Mouse (Mus musculus) heart, postnatal 0 days (tissue): Measurements from ENCODE around the gene Erfe. TPM values are rescaled to one million over a fixed set of nuclear protein-coding genes. Genes with fewer than 3 reads are reported as not detected.

Experiments
- ATAC-seq: fragments of 200-750 bp; cut with Nextera tagmentation; 2 replicates; pipeline ENCODE4 v1.8.0; 2017; ENCODE audit warnings: low read depth, moderate number of reproducible peaks, moderate library complexity; ENCODE audit not compliant: insufficient read depth
- DNase-seq: peaks from one replicate; pipeline ENCODE4 v3.0.0-alpha.2; 2016; ENCODE audit warnings: low spot score
- H3K27ac ChIP-seq: fragments of 300-500 bp; sonication (generic); 2 replicates; pipeline ENCODE4 v1.5.1; 2014; ENCODE audit warnings: low read depth, mild to moderate bottlenecking
- H3K27me3 ChIP-seq: fragments of 300-500 bp; sonication (generic); 2 replicates; pipeline ENCODE4 v1.6.1; 2014; ENCODE audit warnings: low read length, mixed read lengths; ENCODE audit not compliant: control insufficient read depth, insufficient read depth
- H3K36me3 ChIP-seq: fragments of 300-500 bp; sonication (generic); replicated peaks from 2 replicates; pipeline ENCODE4 v1.6.1; 2014; ENCODE audit warnings: low read length, mixed read lengths; ENCODE audit not compliant: control insufficient read depth, insufficient read depth
- H3K4me1 ChIP-seq: fragments of 300-500 bp; sonication (generic); 2 replicates; pipeline ENCODE4 v1.6.1; 2014; ENCODE audit warnings: antibody characterized with exemption; ENCODE audit not compliant: control insufficient read depth, insufficient read depth
- H3K4me2 ChIP-seq: fragments of 300-500 bp; sonication (generic); 2 replicates; pipeline ENCODE4 v1.6.1; 2014; ENCODE audit warnings: low read depth, mild to moderate bottlenecking, low read length, moderate library complexity
- H3K4me3 ChIP-seq: fragments of 300-500 bp; sonication (generic); 2 replicates; pipeline ENCODE4 v1.5.1; 2014; ENCODE audit warnings: low read depth, low read length
- H3K9ac ChIP-seq: fragments of 300-500 bp; sonication (generic); replicated peaks from 2 replicates; pipeline ENCODE4 v1.6.1; 2014; ENCODE audit warnings: low read depth, low read length, mixed read lengths
- H3K9me3 ChIP-seq: fragments of 300-500 bp; sonication (generic); replicated peaks from 2 replicates; pipeline ENCODE4 v1.6.1; 2016; ENCODE audit warnings: low read length; ENCODE audit not compliant: control insufficient read depth
- CTCF ChIP-seq: IDR thresholded peaks from 2 replicates; pipeline ENCODE4 v1.5.1; 2016; ENCODE audit warnings: antibody characterized with exemption, control low read depth, low read depth
- EP300 ChIP-seq: IDR thresholded peaks from 2 replicates; pipeline ENCODE4 v1.6.1; 2016; ENCODE audit warnings: antibody characterized with exemption, low read depth
- WGBS: fragments of 180-500 bp; shearing (Covaris S2); extraction: QIAGEN DNeasy Blood & Tissue Kit; methylation state at CpG from one replicate; pipeline ENCODE4 v1.1.7; 2014; 5-methylcytosine and 5-hydroxymethylcytosine counted together
- polyA plus RNA-seq: library from polyadenylated mRNA; unstranded; fragments of >200 nt; fragmentation: Nextera tagmentation; extraction: Ambion mirVana; gene quantifications from 2 replicates; pipeline ENCODE4 v1.2.1, GENCODE M21; 2015
- total RNA-seq: library from RNA; depleted of rRNA; stranded (reverse); fragments of >200 nt; gene quantifications from 2 replicates; pipeline ENCODE4 v1.2.3, GENCODE M21; 2014; ENCODE audit warnings: low replicate concordance

The Erfe gene
- total and polyA plus RNA-seq, 2 experiments from 2014 or later, result 0.19 to 0.40 TPM

- TF ChIP-seq CTCF (no peak), EP300 (no peak)
- Histone ChIP-seq H3K9ac (no peak overlapping the region), H3K4me1 (no peaks in the 10 kb centered on the region), H3K36me3 (no peaks in the 10 kb centered on the region), H3K27ac (no peak overlapping the region), H3K27me3 (no peaks in the 10 kb centered on the region), H3K9me3 (no peaks in the 10 kb centered on the region), H3K4me3 (no peak overlapping the region), H3K4me2 (no peak overlapping the region)
- WGBS, result 19% methylated on average over 1 of the region's 1 CpGs
- no peak for ATAC-seq
- DNase-seq, result no peak
These were observed 38.7 kb downstream of the Erfe start for GRCm38 (mm10) chr1:91404976-91405375.

DNA sequence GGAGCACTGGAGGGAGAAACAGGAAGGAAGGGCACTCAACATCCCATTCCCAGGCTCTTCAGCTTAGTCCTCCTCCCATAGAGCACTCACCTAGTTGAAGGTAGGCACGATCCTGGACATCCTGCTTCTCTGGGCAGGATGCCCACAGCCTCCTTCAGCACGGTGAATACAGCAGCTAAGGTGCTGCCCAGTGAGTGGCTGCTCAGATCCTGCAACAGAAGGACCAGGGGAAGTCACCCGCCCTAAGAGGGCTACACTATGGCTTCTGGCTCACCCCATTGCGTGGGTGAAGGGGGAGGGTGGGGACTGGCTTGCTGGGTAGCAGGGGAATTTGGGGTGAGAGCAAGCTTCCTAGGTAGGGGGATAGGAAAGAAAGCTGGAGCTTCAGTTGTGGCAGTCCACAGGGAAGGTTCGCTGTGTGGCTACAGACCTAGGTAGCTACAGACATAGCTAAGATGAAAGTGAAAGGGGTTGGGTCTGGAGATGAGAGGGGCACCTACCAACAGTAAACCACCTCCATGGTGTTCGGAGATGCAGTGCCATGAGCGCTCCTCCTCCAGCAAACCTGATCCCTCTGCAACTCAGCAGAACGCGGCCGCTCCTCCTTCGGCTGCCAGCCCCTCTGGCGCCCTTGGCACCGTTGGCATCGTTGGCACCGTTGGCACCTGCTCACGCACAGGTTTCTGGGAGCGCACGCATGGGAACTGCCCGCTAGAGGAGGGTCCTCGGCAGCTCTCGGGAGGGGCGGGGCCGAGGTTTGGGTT lies 39.4 kb downstream of the Erfe start:
- Histone ChIP-seq H3K9me3 (no peaks in the 10 kb centered on the region), H3K36me3 (no peaks in the 10 kb centered on the region), H3K27ac (no peak overlapping the region), H3K4me3 (no peak overlapping the region), H3K27me3 (no peaks in the 10 kb centered on the region), H3K9ac (no peak overlapping the region), H3K4me1 (no peaks in the 10 kb centered on the region), H3K4me2 (peak overlapping the region; percentile 7; the same call in 1 of the 2 replicates)
- TF ChIP-seq CTCF (no peak), EP300 (no peak)
- ATAC-seq (no peak), DNase-seq (no peak)
- 50% methylated on average over 22 of the region's 23 CpGs for WGBS

DNA sequence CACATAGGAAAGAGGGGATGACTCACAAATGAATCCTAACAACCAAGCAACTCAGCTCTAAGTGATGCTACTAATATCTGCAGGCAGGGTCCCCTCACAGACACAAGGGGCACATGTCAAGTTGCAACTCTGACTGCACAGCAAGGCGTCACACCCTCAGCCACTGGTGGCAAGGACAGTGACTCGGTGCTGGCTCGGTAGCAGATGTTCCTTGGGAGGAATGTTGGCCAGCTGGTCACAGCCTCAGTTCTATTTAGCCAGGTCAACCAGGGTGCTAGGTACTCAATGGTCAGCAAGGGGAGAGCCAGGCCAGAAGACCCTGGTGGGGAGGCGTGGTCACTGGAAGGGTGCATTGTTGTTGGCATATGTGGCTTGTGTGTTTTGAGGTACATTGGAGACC lies 41.6 kb downstream of the Erfe start:
- DNase-seq, result no peak
- TF ChIP-seq EP300, result no peak
- TF ChIP-seq CTCF, result no peak
- Histone ChIP-seq H3K4me1 (peaks cover 10% of the 10 kb centered on the region), H3K27ac (no peak overlapping the region), H3K9me3 (no peaks in the 10 kb centered on the region), H3K9ac (no peak overlapping the region), H3K4me3 (no peak overlapping the region), H3K4me2 (no peak overlapping the region), H3K27me3 (no peaks in the 10 kb centered on the region), H3K36me3 (no peaks in the 10 kb centered on the region)
- WGBS, result 72% methylated on average over 4 of the region's 4 CpGs
- no peak for ATAC-seq

GRCm38 (mm10) chr1:91411631-91412285 lies 45.5 kb downstream of the Erfe start:
- Histone ChIP-seq H3K27ac (no peak overlapping the region), H3K9me3 (no peaks in the 10 kb centered on the region), H3K4me1 (peaks cover 16% of the 10 kb centered on the region), H3K4me2 (peak overlapping the region; percentile 95), H3K4me3 (peak overlapping the region; percentile 71; the same call in 1 of the 2 replicates), H3K9ac (no peak overlapping the region), H3K36me3 (peaks cover 9% of the 10 kb centered on the region), H3K27me3 (no peaks in the 10 kb centered on the region)
- no peak for ATAC-seq
- 66% methylated on average over 8 of the region's 8 CpGs for whole genome bisulfite sequencing
- DNase-seq, result no peak
- TF ChIP-seq CTCF, result no peak
- TF ChIP-seq EP300, result no peak

DNA sequence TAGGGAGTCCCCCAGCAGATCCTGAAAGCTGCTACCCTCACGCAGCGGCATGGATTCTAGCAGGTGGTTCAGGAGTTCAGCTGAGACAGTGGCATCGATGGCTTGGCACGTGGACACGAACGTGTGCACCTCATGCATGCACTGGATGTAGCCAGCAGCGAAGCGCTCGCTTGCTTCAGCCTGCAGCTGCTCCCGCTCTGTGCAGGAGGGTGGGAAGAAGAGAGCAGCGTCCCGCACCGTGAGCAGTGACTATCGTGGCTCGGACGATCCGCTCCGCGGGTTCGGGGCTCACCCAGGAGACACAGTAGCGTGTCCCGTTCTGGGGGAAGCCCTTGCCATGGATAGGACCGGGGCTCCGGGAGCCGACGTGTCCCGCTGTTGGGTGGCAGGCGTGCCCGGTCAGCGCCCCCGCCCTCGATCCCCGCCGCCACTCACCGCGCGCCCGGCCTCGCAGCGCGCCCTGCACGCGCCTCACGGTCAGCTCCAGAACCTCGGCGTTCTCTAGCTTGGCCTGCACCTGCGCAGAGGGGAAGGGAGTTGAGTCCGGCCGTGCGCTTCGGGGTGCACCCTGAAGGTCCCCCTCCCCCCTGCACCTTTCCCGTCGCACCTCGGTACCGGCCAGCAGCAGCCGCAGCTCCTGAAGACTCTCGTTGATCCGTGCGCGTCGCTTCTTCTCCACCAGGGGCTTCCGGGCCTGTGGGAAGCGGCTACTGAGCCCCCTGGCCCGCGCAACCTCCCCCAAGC lies 46.2 kb downstream of the Erfe start:
- ATAC-seq (peak; percentile 12; the same call in 1 of the 2 replicates), DNase-seq (peak; percentile 23)
- Histone ChIP-seq H3K27ac (peak overlapping the region; percentile 84), H3K36me3 (peaks cover 16% of the 10 kb centered on the region), H3K9ac (peak overlapping the region; percentile 77), H3K4me3 (peak overlapping the region; percentile 71), H3K9me3 (no peaks in the 10 kb centered on the region), H3K4me1 (peaks cover 16% of the 10 kb centered on the region), H3K4me2 (peak overlapping the region; percentile 95), H3K27me3 (no peaks in the 10 kb centered on the region)
- 9% methylated on average over 49 of the region's 65 CpGs for WGBS
- TF ChIP-seq EP300 (no peak), CTCF (no peak; the same call in 1 of the 2 replicates)
